Mouse (Mus musculus) C2C12 (cell line): ENCODE results near the gene AI661453.

Experiments
- CEBPB ChIP-seq: IDR thresholded peaks from one replicate; pipeline ENCODE4 v1.6.1; 2011; ENCODE audit warnings: low read depth, mild to moderate bottlenecking, control low read depth, moderate library complexity
- CTCF ChIP-seq: IDR thresholded peaks from one replicate; pipeline ENCODE4 v1.5.1; 2011; ENCODE audit not compliant: control insufficient read depth, insufficient read depth, insufficient read length
- FOSL1 ChIP-seq: IDR thresholded peaks from one replicate; pipeline ENCODE4 v1.8.0; 2011; ENCODE audit warnings: mild to moderate bottlenecking, low read length; ENCODE audit not compliant: poor library complexity, insufficient read depth, severe bottlenecking
- MAX ChIP-seq: IDR thresholded peaks from one replicate; pipeline ENCODE4 v1.6.1; 2011; ENCODE audit warnings: mild to moderate bottlenecking, control low read depth
- MYOD1 ChIP-seq: IDR thresholded peaks from one replicate; pipeline ENCODE4 v1.6.1; 2011; ENCODE audit warnings: low read depth; ENCODE audit not compliant: control insufficient read depth, insufficient read length
- MYOG ChIP-seq: IDR thresholded peaks from one replicate; pipeline ENCODE4 v1.6.1; 2011; ENCODE audit not compliant: control insufficient read depth, insufficient read length; ENCODE audit errors: extremely low read depth

GRCm38 (mm10) chr17:47446561-47446960 lies 10.1 kb downstream of the AI661453 start:
- TF ChIP-seq CTCF (no peak), MYOG (no peak), CEBPB (no peak), MYOD1 (no peak), MAX (no peak), FOSL1 (no peak)
